Mouse (Mus musculus): ENCODE measurements around the gene Ints6l.

GRCm38 (mm10) chrX:56462020-56462933 is 7.6 kb downstream of the Ints6l start:
- TF ChIP-seq POLR2A (IDR thresholded peaks at IDR 0.05; ENCODE audit: borderline replicate concordance, extremely low read depth, low read depth, low read length) (no peak), CTCF (IDR thresholded peaks at IDR 0.05; ENCODE audit: insufficient read depth, low read length) (no peak)

Measured in lung, adult 2 months (tissue).